8 mouse cellular contexts compared by ENCODE assay signal in the genomic region with DNA sequence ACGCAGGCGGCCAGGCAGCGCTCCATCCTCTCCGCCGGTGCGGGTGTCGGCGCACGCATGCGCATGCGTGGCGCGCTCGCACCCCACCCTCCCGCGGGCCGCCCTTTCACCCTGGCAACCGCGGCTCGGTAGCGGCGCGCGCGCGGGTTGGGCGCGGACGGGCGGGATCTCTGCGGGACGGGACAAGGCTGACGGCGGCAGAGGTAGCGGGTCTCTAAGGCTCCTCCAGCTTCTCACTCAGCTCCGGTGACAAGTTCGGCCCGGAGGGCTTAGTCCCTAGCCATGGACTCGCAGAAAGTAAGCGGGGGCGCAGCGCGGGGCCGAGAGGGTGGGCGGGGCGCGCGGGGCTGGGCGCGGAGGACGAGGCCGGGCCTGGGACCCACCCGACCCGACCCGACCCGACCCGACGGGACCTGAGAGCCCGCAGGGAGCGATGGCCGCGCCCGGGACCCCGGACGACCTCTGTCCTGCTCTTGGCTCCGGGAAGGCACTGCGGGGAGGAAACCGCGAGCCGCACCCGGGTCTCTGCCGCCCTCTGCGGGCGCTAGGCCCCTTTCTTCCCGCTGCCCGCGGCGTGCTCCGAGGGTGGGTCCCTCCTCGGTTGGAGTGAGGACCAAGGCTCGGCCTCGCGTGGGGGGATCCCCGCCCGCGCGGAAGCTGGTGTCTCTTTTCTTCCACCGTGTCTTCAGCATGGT. TPM values are rescaled to one million over a fixed set of nuclear protein-coding genes. Genes with fewer than 3 reads are reported as not detected.
DNase-seq lines count a peak whose midpoint lies in the region; ATAC-seq and TF ChIP-seq lines count a peak whose summit lies in the region.

A gene (plus strand): TSS at position 156 of the 695 bp plus-strand sequence.

- H3K9me3 ChIP-seq in E14TG2a.4 (ENCODE audit: low read length) = no peaks in the 10 kb centered on the region
- no peaks in the 10 kb centered on the region for H3K9me3 ChIP-seq in forebrain, embryonic 13.5 days (replicated peaks)
- H3K9me3 ChIP-seq in heart, postnatal 0 days (replicated peaks; ENCODE audit: control insufficient read depth, low read length) = no peaks in the 10 kb centered on the region
- H3K9me3 ChIP-seq in liver, embryonic 16.5 days (replicated peaks; ENCODE audit: control insufficient read depth, low read length) = no peaks in the 10 kb centered on the region
- no peaks in the 10 kb centered on the region for H3K9me3 ChIP-seq in neural tube, embryonic 13.5 days

- peak within 1 kb of the TSS; percentile 70 for H3K4me2 ChIP-seq in forebrain, embryonic 13.5 days
- H3K4me2 ChIP-seq in heart, postnatal 0 days (ENCODE audit: low read depth, low read length) = peak within 1 kb of the TSS; percentile 77
- H3K4me2 ChIP-seq in liver, embryonic 16.5 days (ENCODE audit: low read depth, low read length) = peak within 1 kb of the TSS; percentile 68
- peak within 1 kb of the TSS; percentile 70 for H3K4me2 ChIP-seq in neural tube, embryonic 13.5 days

- H3K4me3 ChIP-seq in E14TG2a.4 (replicated peaks; ENCODE audit: low read length) = peak within 1 kb of the TSS; percentile 88
- peak within 1 kb of the TSS; percentile 86 for H3K4me3 ChIP-seq in forebrain, embryonic 13.5 days
- H3K4me3 ChIP-seq in heart, postnatal 0 days (ENCODE audit: low read depth, low read length) = peak within 1 kb of the TSS; percentile 82
- H3K4me3 ChIP-seq in liver, embryonic 16.5 days (ENCODE audit: low read depth, low read length) = peak within 1 kb of the TSS; percentile 66
- peak within 1 kb of the TSS; percentile 82 for H3K4me3 ChIP-seq in neural tube, embryonic 13.5 days

- DNase-seq in heart, postnatal 0 days (ENCODE audit: low spot score) = peak; percentile 58
- peak; percentile 56 to 86 for DNase-seq in kidney, postnatal 36 days
- DNase-seq in telencephalon, adult 2 months (ENCODE audit: low read depth, low spot score) = peak; percentile 49

- WGBS in forebrain, embryonic 13.5 days = under 1% methylated on average over 59 of the region's 88 CpGs
- WGBS in heart, postnatal 0 days = under 1% methylated on average over 84 of the region's 88 CpGs
- WGBS in liver, embryonic 16.5 days (ENCODE audit: insufficient replicate concordance) = under 1% methylated on average over 83 of the region's 88 CpGs
- WGBS in neural tube, embryonic 13.5 days = under 1% methylated on average over 78 of the region's 88 CpGs

- peak within 1 kb of the TSS; percentile 89 for H3K27ac ChIP-seq in forebrain, embryonic 13.5 days
- H3K27ac ChIP-seq in heart, postnatal 0 days (ENCODE audit: low read depth) = peak within 1 kb of the TSS; percentile 61
- no peak within 1 kb of the TSS for H3K27ac ChIP-seq in liver, embryonic 16.5 days (ENCODE audit: low read length)
- H3K27ac ChIP-seq in neural tube, embryonic 13.5 days (replicated peaks) = peak within 1 kb of the TSS; percentile 94

- peaks cover 3% of the 10 kb centered on the region; the same call in 1 of the 2 replicates for H3K36me3 ChIP-seq in E14TG2a.4 (ENCODE audit: insufficient read depth, low read length)
- H3K36me3 ChIP-seq in forebrain, embryonic 13.5 days (ENCODE audit: poor library complexity, severe bottlenecking) = no peaks in the 10 kb centered on the region
- no peaks in the 10 kb centered on the region for H3K36me3 ChIP-seq in heart, postnatal 0 days (replicated peaks; ENCODE audit: control insufficient read depth, insufficient read depth, low read length)
- no peaks in the 10 kb centered on the region for H3K36me3 ChIP-seq in liver, embryonic 16.5 days (ENCODE audit: control insufficient read depth, insufficient read depth)
- no peaks in the 10 kb centered on the region for H3K36me3 ChIP-seq in neural tube, embryonic 13.5 days

- H3K9ac ChIP-seq in forebrain, embryonic 13.5 days = peak within 1 kb of the TSS; percentile 89
- H3K9ac ChIP-seq in heart, postnatal 0 days (replicated peaks; ENCODE audit: low read depth, low read length) = peak within 1 kb of the TSS; percentile 81
- peak within 1 kb of the TSS; percentile 52 for H3K9ac ChIP-seq in liver, embryonic 16.5 days (ENCODE audit: low read depth, low read length)
- peak within 1 kb of the TSS; percentile 91 for H3K9ac ChIP-seq in neural tube, embryonic 13.5 days

- no peak for TF ChIP-seq EP300 in heart, postnatal 0 days (IDR thresholded peaks at IDR 0.05; ENCODE audit: low read depth)

- ATAC-seq in cerebellum, adult (ENCODE audit: insufficient number of reproducible peaks, low FRiP score, low TSS enrichment) = peak; percentile 90
- peak; percentile 93 for ATAC-seq in forebrain, embryonic 13.5 days
- peak; percentile 84 for ATAC-seq in heart, postnatal 0 days (ENCODE audit: insufficient read depth, low read depth)
- ATAC-seq in liver, embryonic 16.5 days (ENCODE audit: low read depth) = peak; percentile 79
- ATAC-seq in neural tube, embryonic 13.5 days (ENCODE audit: low read depth) = peak; percentile 93

- H3K27me3 ChIP-seq in E14TG2a.4 (ENCODE audit: insufficient read depth, low read length) = peaks cover 16% of the 10 kb centered on the region
- no peaks in the 10 kb centered on the region for H3K27me3 ChIP-seq in forebrain, embryonic 13.5 days
- no peaks in the 10 kb centered on the region for H3K27me3 ChIP-seq in heart, postnatal 0 days (ENCODE audit: control insufficient read depth, insufficient read depth, low read length)
- H3K27me3 ChIP-seq in liver, embryonic 16.5 days (ENCODE audit: control insufficient read depth, insufficient read depth, low read depth, low read length) = peaks cover 20% of the 10 kb centered on the region
- peaks cover 14% of the 10 kb centered on the region for H3K27me3 ChIP-seq in neural tube, embryonic 13.5 days

- H3K4me1 ChIP-seq in E14TG2a.4 (replicated peaks; ENCODE audit: low read depth, low read length) = peaks cover 52% of the 10 kb centered on the region
- H3K4me1 ChIP-seq in forebrain, embryonic 13.5 days = peaks cover 50% of the 10 kb centered on the region
- H3K4me1 ChIP-seq in heart, postnatal 0 days (ENCODE audit: control insufficient read depth, insufficient read depth) = peaks cover 8% of the 10 kb centered on the region
- no peaks in the 10 kb centered on the region for H3K4me1 ChIP-seq in liver, embryonic 16.5 days (ENCODE audit: control insufficient read depth, low read depth, low read length)
- peaks cover 50% of the 10 kb centered on the region for H3K4me1 ChIP-seq in neural tube, embryonic 13.5 days (replicated peaks)

- no peak for TF ChIP-seq CTCF in E14TG2a.4 (conservative IDR thresholded peaks at IDR 0.05; ENCODE audit: low read length)
- peak; percentile 22; the same call in 1 of the 2 replicates for TF ChIP-seq CTCF in heart, postnatal 0 days (IDR thresholded peaks at IDR 0.05; ENCODE audit: low read depth)

RNA-seq across cellular contexts. Expression of the gene that starts here (rescaled TPM):
- polyA plus RNA-seq in forebrain, embryonic 13.5 days (2015; fragmentation: Nextera tagmentation; extraction: Ambion mirVana) = 48.1 and 56.1 TPM in 2 replicates
- total RNA-seq in heart, postnatal 0 days (2014; rRNA removed; ENCODE audit: low replicate concordance) = 6.3 and 8.1 TPM in 2 replicates
- 7.0 and 7.8 TPM in 2 replicates for polyA plus RNA-seq in heart, postnatal 0 days (2015; fragmentation: Nextera tagmentation; extraction: Ambion mirVana)
- polyA plus RNA-seq in liver, embryonic 16.5 days (2015; fragmentation: Nextera tagmentation; extraction: Ambion mirVana) = 1.9 and 2.0 TPM in 2 replicates
- polyA plus RNA-seq in neural tube, embryonic 13.5 days (2015; fragmentation: Nextera tagmentation; extraction: Ambion mirVana) = 30.4 and 33.8 TPM in 2 replicates
